Mouse (Mus musculus) intestine, postnatal 0 days (tissue): ENCODE measurements at regions not wholly inside any gene's neighbourhood (a gene's known extent, or its start where the extent isn't known, plus 50 kb on each side); places are given as distances from the start of the nearest gene placed in this dataset.

Experiments used
- ATAC-seq: fragments of 200-750 bp; cut with Nextera tagmentation; 2 replicates; pipeline ENCODE4 v1.8.0; 2017; ENCODE audit warnings: mild to moderate bottlenecking, moderate TSS enrichment, moderate library complexity
- H3K27ac ChIP-seq: fragments of 300-500 bp; sonication (generic); 2 replicates; pipeline ENCODE4 v1.5.1; 2014; ENCODE audit warnings: mild to moderate bottlenecking, low read depth, low read length, moderate library complexity
- H3K27me3 ChIP-seq: fragments of 300-500 bp; sonication (generic); replicated peaks from 2 replicates; pipeline ENCODE4 v1.6.1; 2014; ENCODE audit warnings: low read length, mixed read lengths; ENCODE audit not compliant: control insufficient read depth, insufficient read depth
- H3K36me3 ChIP-seq: fragments of 300-500 bp; sonication (generic); 2 replicates; pipeline ENCODE4 v1.6.1; 2014; ENCODE audit warnings: mild to moderate bottlenecking, moderate library complexity; ENCODE audit not compliant: control insufficient read depth, insufficient read depth
- H3K4me1 ChIP-seq: fragments of 300-500 bp; sonication (generic); replicated peaks from 2 replicates; pipeline ENCODE4 v1.6.1; 2014; ENCODE audit warnings: antibody characterized with exemption, low read length, mixed read lengths; ENCODE audit not compliant: control insufficient read depth, insufficient read depth
- H3K4me2 ChIP-seq: fragments of 300-500 bp; sonication (generic); replicated peaks from 2 replicates; pipeline ENCODE4 v1.6.1; 2014; ENCODE audit warnings: low read depth, mild to moderate bottlenecking, moderate library complexity
- H3K4me3 ChIP-seq: fragments of 300-500 bp; sonication (generic); 2 replicates; pipeline ENCODE4 v1.5.1; 2014; ENCODE audit warnings: low read depth, low read length
- H3K9ac ChIP-seq: fragments of 300-500 bp; sonication (generic); 2 replicates; pipeline ENCODE4 v1.6.1; 2014; ENCODE audit warnings: mild to moderate bottlenecking, low read depth, low read length
- H3K9me3 ChIP-seq: fragments of 300-500 bp; sonication (generic); 2 replicates; pipeline ENCODE4 v1.6.1; 2016; ENCODE audit warnings: mixed run types; ENCODE audit not compliant: control insufficient read depth
- CTCF ChIP-seq: sonication (generic); IDR thresholded peaks from 2 replicates; pipeline ENCODE4 v1.5.1; 2016; ENCODE audit warnings: low read depth, mild to moderate bottlenecking, control low read depth, antibody characterized with exemption, moderate library complexity
- WGBS: fragments of 180-500 bp; shearing (Covaris S2); extraction: QIAGEN DNeasy Blood & Tissue Kit; methylation state at CpG from one replicate; pipeline ENCODE4 v1.1.7; 2014; 5-methylcytosine and 5-hydroxymethylcytosine counted together

DNA sequence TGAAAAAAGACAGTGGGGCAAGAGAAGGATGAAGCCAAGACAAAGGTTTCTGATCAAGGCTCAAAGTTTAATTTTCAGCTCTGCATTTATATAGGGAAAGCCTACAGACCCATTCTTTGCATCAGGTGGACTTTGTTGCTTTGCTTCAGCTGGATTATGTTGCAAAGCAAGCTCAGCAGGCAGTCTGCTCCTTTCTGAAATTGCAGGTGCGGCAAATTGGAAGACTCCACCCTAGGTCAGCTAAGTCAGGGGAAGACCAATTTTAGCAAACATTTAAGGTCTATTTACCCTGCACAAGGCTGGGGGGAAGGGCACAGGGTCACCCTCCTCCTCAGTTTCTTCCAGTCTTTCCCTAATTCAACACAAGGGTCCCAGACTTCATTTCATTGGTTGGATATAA lies 502.3 kb downstream of the Sh2d4b start:
- H3K9ac ChIP-seq, result no peak overlapping the region
- no peaks in the 10 kb centered on the region for H3K9me3 ChIP-seq
- H3K27ac ChIP-seq, result no peak overlapping the region
- WGBS, result 93% methylated on average over 1 of the region's 1 CpGs
- TF ChIP-seq CTCF, result no peak
- H3K4me3 ChIP-seq, result no peak overlapping the region
- no peaks in the 10 kb centered on the region for H3K4me1 ChIP-seq
- no peak overlapping the region for H3K4me2 ChIP-seq
- no peaks in the 10 kb centered on the region for H3K27me3 ChIP-seq
- ATAC-seq, result no peak
- no peaks in the 10 kb centered on the region for H3K36me3 ChIP-seq

DNA sequence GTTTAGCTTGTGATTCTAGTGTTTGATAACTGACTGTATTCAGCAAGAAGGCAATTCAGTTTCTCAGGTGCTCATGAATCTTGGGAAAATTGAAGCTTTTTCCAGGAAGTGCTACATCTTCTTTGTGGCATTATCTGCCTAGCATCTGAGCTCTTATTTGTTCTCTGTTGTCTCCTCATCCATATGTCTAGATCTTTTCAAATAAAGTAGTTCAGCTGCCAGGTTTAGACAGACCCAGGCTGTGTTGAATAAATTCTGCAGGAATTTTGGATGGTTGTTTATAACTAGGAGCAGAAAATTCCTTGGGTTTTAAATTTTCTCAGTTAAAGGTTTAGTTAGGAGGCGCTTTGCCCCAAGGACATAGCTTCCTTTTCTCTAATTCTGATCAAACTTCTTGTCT lies 511.5 kb downstream of the Sh2d4b start:
- no peak overlapping the region for H3K4me2 ChIP-seq
- TF ChIP-seq CTCF, result no peak
- H3K9me3 ChIP-seq, result no peaks in the 10 kb centered on the region
- H3K27ac ChIP-seq, result no peak overlapping the region
- no peaks in the 10 kb centered on the region for H3K27me3 ChIP-seq
- no peak overlapping the region for H3K9ac ChIP-seq
- H3K4me1 ChIP-seq, result no peaks in the 10 kb centered on the region
- no peak for ATAC-seq
- no peaks in the 10 kb centered on the region for H3K36me3 ChIP-seq
- 83% methylated on average over 1 of the region's 1 CpGs for WGBS
- no peak overlapping the region for H3K4me3 ChIP-seq

DNA sequence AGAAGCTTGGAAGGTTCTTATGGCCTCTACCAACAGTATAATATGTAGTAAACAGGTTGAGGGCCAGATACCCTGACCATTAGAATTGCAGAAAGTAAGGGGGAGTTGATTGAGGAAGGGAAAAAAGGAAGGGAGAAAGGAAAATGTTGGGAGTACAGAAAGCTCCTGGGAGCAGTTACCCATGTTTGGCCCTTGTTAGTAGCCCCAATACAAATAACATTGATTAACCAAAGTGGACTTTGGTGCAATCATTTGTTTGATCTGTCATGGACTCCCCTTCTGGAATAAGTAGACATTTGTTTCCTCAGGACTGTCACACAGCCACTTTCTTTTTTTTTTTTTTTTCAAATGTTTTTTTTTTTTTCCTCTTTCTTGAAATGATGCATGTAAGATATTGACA lies 513.4 kb downstream of the Sh2d4b start:
- Histone ChIP-seq H3K36me3 (no peaks in the 10 kb centered on the region), H3K9me3 (no peaks in the 10 kb centered on the region), H3K4me3 (no peak overlapping the region), H3K4me1 (no peaks in the 10 kb centered on the region), H3K4me2 (no peak overlapping the region), H3K27ac (no peak overlapping the region), H3K27me3 (no peaks in the 10 kb centered on the region), H3K9ac (no peak overlapping the region)
- no peak for ATAC-seq
- no peak for TF ChIP-seq CTCF

DNA sequence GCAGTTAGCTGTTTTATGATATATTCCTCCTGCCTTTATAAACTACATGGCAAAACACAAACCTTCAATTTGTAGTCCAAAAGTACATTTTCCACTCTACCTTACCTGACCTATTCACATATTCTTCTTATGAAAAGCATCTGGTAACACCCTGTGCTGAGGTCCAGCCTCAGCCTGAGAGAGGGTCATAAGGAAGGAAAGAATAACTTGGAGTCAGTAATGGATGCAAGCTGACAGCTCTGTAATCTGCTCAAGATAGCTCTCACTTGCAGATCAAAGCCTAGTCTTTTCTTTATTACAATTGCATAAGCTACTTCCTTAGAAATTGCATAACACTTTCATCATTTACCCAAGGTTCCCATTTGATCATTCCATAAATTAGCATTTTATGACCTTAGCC lies 528.7 kb downstream of the Sh2d4b start:
- Histone ChIP-seq H3K9ac (no peak overlapping the region), H3K27ac (no peak overlapping the region), H3K9me3 (no peaks in the 10 kb centered on the region), H3K4me2 (no peak overlapping the region), H3K36me3 (no peaks in the 10 kb centered on the region), H3K4me3 (no peak overlapping the region), H3K4me1 (no peaks in the 10 kb centered on the region), H3K27me3 (no peaks in the 10 kb centered on the region)
- TF ChIP-seq CTCF, result no peak
- ATAC-seq, result peak; percentile 79

DNA sequence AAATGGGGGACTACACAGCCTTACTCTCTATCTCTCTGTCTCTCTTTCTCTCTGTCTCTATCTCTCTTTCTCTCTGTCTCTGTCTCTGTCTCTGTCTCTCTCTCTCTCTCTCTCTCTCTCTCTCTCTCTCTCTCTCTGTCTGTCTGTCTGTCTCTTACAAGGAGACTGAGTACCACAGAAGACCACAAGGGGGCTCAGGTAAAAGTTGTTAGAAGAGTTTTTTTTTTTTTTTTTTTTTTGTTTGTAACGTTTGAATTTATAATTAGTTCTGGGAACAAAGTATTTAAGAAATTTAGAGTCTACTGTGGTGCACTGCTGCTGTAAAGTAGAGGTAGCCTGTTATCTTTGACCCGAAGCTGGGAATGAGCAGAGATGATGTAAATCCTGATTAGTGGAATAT lies 530.2 kb downstream of the Sh2d4b start:
- Histone ChIP-seq H3K9me3 (no peaks in the 10 kb centered on the region), H3K36me3 (no peaks in the 10 kb centered on the region), H3K4me1 (no peaks in the 10 kb centered on the region), H3K27me3 (no peaks in the 10 kb centered on the region), H3K27ac (no peak overlapping the region), H3K4me3 (no peak overlapping the region), H3K4me2 (no peak overlapping the region), H3K9ac (no peak overlapping the region)
- TF ChIP-seq CTCF, result no peak
- ATAC-seq, result no peak
- WGBS, result 54% methylated on average over 2 of the region's 2 CpGs
